Mouse (Mus musculus) myocyte (in vitro differentiated cells): Measurements from ENCODE around the gene Fam178b.

Experiments
- CEBPB ChIP-seq: IDR thresholded peaks from 2 replicates; pipeline ENCODE4 v1.6.1; 2011; ENCODE audit warnings: mild to moderate bottlenecking, moderate library complexity; ENCODE audit not compliant: poor library complexity, insufficient read depth, severe bottlenecking
- E2F4 ChIP-seq: IDR thresholded peaks from one replicate; pipeline ENCODE4 v1.6.1; 2011; ENCODE audit warnings: mild to moderate bottlenecking, control low read depth, moderate library complexity; ENCODE audit not compliant: insufficient read depth
- MAX ChIP-seq: IDR thresholded peaks from one replicate; pipeline ENCODE4 v1.6.1; 2011; ENCODE audit warnings: low read depth, mild to moderate bottlenecking, control low read depth
- MYOD1 ChIP-seq, 3 experiments: IDR thresholded peaks; one replicate each; pipeline ENCODE4 v1.6.1; 2011; ENCODE audit warnings: control low read depth in 2 of 3, low read depth in 2 of 3, mild to moderate bottlenecking in 2 of 3, moderate library complexity in 1 of 3; ENCODE audit not compliant: insufficient read length in 2 of 3, control insufficient read depth in 1 of 3
- MYOG ChIP-seq, 3 experiments: IDR thresholded peaks; one replicate each; pipeline ENCODE4 v1.6.1; 2011; ENCODE audit warnings: control low read depth in 2 of 3, low read depth in 2 of 3, mild to moderate bottlenecking in 2 of 3; ENCODE audit not compliant: insufficient read length in 2 of 3, control insufficient read depth in 1 of 3, insufficient read depth in 1 of 3
- POLR2A ChIP-seq: IDR thresholded peaks from one replicate; pipeline ENCODE4 v1.6.1; 2011; ENCODE audit warnings: low read depth, mild to moderate bottlenecking, control low read depth, moderate library complexity; ENCODE audit not compliant: insufficient read length
- POLR2AphosphoS2 ChIP-seq: IDR thresholded peaks from one replicate; pipeline ENCODE4 v1.6.1; 2011; ENCODE audit warnings: low read depth, control low read depth; ENCODE audit not compliant: insufficient read length
- SRF ChIP-seq: IDR thresholded peaks from one replicate; pipeline ENCODE4 v1.6.1; 2011; ENCODE audit warnings: low read depth; ENCODE audit not compliant: control insufficient read depth, insufficient read length
- TCF12 ChIP-seq: IDR thresholded peaks from one replicate; pipeline ENCODE4 v1.6.1; 2011; ENCODE audit warnings: mild to moderate bottlenecking, control low read depth; ENCODE audit not compliant: poor library complexity, insufficient read depth, severe bottlenecking
- TCF3 ChIP-seq: IDR thresholded peaks from one replicate; pipeline ENCODE4 v1.6.1; 2011; ENCODE audit warnings: low read depth, control low read depth; ENCODE audit not compliant: insufficient read length
- USF1 ChIP-seq: IDR thresholded peaks from one replicate; pipeline ENCODE4 v1.6.1; 2011; ENCODE audit warnings: low read depth, mild to moderate bottlenecking, control low read depth, moderate library complexity

GRCm38 (mm10) chr1:36518259-36518658 is 164.7 kb downstream of the Fam178b start:
- TF ChIP-seq MAX (no peak), POLR2A (no peak), TCF12 (no peak), CEBPB (no peak), MYOG (IDR thresholded peaks at IDR 0.05; ENCODE audit: control insufficient read depth in 1 of 3, insufficient read depth in 1 of 3, insufficient read length in 2 of 3, low read depth in 2 of 3) (no peak), MYOD1 (IDR thresholded peaks at IDR 0.05; ENCODE audit: control insufficient read depth in 1 of 3, insufficient read length in 2 of 3, low read depth in 2 of 3) (no peak), TCF3 (no peak), POLR2AphosphoS2 (no peak), E2F4 (no peak), USF1 (no peak), SRF (no peak)
